Mouse (Mus musculus) left cerebral cortex, adult 8-10 months (tissue): Measurements from ENCODE around the gene Endov. TPM values are rescaled to one million over a fixed set of nuclear protein-coding genes. Genes with fewer than 3 reads are reported as not detected.
A peak's percentile ranks its signal among the peaks of the same experiment; 100 is the strongest.

Experiments
- DNase-seq, 2 experiments: peaks; one replicate each; pipeline ENCODE4 v3.0.0; 2022; ENCODE audit warnings: low spot score in 2 of 2
- total RNA-seq, 4 experiments: library from RNA; stranded (reverse); gene quantifications; 2 replicates each; pipeline ENCODE4 v1.2.4; 2022

The Endov gene
- total RNA-seq, 4 experiments from 2014 or later = 27.8 to 35.2 (median 32.8) TPM

- DNase-seq = peak in 1 of 2 experiments; percentile 57
These were observed 25.7 kb downstream of the Endov start for GRCm38 (mm10) chr11:119516677-119517361.

DNA sequence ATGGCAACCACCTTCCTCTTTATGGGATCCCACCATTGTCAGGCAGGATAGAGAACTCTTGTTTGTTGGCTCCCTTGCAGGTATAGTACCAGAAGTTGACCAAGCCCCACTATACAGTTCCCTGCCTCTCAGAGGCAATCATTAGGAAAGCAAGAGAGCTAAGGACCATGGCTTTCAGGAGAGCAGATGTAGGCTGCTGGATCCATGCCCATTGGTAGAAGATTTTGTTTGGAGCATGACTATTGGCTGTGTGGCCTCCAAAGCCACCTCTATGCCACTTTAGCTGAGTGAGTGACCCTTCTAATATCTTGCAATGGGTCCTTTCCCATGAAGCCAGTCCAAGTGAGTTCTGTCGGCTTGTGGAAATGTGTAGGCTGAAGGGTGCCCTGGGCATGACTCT, 28.2 kb downstream of the Endov start:
- DNase-seq = no peak

DNA sequence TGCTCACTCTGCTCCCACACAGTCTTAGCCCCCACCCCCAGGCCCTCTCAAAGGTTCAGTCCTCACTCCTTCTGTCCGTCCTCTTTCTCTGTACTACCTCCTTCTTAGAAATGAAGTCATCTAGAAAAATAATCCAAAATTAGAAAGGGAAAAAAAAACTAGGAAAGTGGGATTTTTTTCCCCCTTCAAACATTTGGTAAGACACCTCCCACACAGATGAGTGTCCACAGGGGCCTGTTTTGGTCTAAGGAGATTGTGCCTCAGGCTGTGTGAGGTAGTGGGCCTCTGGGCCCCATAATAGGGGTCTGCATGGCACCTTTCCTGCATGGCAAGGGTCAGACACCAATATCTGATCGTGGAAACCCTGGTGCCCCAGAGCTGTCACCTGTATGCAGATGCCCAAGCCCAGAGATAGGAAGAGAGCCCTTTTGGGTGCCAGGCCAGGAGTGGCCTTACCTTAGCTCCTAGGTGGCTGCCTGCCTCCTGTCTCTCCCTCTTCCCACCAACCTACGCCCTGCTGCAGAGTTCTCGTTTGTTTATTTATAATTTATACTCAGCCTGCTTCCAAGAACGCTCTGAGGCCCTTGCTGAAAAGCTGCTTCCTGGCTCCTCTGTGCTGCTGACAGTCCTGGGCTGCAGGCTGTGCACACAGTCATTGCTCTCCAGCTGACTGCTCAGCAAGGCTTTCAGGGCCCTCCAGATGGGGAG, 29.0 kb downstream of the Endov start:
- DNase-seq = peak in 1 of 2 experiments; percentile 70

DNA sequence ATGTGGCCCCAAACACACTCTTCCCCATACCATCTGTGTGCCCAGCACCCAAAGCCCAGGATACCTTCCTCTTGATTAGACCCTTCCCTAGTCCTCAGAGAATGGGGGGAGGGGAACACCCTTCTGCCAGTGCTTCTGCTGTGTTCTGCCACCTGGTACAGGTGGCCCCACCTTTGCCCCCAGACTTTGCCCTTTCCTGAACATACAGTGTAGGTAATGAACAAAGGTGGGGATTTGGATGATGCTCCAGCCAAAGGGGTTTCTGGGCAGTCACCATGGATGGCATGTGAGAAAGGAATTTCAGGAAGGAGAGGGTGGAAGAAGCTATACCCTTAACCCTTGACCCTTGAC, 29.5 kb downstream of the Endov start:
- no peak for DNase-seq

GRCm38 (mm10) chr11:119521920-119522710, 31.0 kb downstream of the Endov start:
- no peak for DNase-seq

DNA sequence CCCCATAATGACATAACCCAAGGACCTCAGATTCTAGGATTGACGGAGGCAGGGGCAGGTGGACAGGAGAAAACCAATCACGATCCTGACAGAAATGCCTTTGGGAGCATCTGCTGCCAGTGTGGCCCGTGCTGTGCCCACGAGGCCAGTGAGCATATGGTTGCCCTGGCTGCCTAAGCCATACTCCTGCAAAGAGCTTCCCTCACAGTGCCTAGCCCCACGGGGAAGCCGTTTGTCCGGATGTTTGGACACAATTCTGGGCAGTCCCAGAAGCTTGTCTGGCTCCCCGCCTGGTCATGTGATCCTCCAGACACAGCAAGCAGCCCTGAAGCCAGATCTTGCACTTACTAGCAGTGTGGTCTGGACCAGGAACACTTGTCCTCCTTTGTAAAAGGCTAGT, 31.6 kb downstream of the Endov start:
- DNase-seq = no peak

GRCm38 (mm10) chr11:119523392-119523791, 32.2 kb downstream of the Endov start:
- no peak for DNase-seq

DNA sequence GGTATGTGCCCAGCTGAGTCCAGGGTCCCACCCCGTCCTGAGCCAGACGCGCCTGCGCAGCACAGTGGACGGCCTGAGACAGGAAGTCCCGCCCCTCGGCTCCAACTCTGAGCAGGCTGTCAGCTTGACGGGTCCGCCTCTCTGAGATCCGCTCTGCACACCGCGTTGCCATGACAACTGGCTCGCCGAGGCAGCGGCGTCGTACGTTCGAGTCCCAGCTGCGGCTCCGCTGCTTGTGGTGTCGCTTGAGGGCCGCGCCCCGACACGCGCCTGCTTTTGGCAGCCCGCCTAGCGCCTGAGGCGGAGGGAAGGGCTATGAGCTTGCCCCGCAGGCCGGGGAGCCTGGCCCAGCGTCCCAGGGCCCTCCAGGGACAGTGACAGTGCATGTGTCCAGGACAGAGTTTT, 33.4 kb downstream of the Endov start:
- DNase-seq = peak in 1 of 2 experiments; percentile 85

GRCm38 (mm10) chr11:119526068-119526966, 35.2 kb downstream of the Endov start:
- DNase-seq = no peak

- DNase-seq = no peak
These were observed 37.8 kb downstream of the Endov start for GRCm38 (mm10) chr11:119528930-119529329.

GRCm38 (mm10) chr11:119532460-119532859, 41.3 kb downstream of the Endov start:
- no peak for DNase-seq

- DNase-seq = no peak
These were observed 42.6 kb downstream of the Endov start for GRCm38 (mm10) chr11:119533745-119534144.

- DNase-seq = no peak
These were observed 48.8 kb downstream of the Endov start for GRCm38 (mm10) chr11:119539944-119540343.

DNA sequence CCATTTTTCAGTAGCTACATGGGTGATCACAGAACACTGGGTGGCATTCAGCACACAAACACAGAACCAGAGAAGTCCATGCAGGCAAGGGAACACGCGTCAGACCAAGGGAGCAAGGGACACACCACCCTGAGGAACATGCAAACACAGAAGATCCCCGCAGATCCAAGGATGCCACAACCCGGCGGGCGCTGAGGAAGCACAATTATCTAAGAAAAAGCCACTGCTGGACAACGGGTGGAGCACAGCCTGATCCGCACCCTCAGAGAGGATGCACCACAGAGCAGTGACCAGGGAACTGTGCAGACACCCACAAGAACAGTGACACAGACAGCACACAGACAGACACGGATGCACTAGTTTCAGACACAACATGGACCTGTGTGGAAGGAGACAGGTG, 49.4 kb downstream of the Endov start:
- DNase-seq = no peak

DNA sequence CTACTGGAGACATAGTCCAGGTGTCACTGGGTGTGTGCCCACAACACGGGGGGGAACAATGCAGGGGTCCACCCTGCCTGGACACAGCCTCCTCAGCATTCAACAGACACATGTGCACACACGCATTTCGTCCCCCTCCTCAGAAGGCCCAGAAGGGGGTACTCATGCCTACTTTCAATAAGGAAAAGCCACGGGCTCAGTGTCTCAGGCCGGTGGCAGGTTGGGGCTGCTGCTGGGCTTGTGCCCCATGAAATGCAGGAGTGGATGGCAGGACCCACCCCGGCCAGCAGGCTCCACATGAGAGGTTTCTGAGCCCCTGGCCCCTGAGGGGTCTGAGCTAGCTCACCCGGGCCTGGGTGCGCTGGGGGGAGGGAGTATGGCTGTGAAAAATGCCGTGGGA, 49.9 kb downstream of the Endov start:
- DNase-seq = no peak

DNA sequence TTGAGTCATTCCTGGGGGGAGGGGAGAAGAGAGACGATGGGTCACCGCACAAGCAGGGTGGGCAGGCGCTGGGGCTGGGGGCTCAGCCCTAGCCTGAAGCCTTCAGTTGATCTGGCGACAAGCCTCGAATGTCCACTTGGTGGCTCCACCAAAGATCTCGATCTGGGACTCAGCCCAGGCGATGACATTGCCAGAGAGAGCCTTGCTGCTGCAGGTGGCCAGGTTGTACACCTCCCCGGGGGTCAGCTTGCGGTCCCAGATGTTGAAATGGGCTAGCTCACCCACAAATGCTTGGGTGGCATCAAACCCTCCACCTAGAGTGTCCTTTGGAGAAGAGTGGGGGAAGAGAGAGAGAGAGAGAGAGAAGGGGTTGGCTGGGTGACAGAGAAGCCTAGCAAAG, 51.2 kb downstream of the Endov start:
- no peak for DNase-seq

GRCm38 (mm10) chr11:119542886-119543285, 51.7 kb downstream of the Endov start:
- DNase-seq = no peak

DNA sequence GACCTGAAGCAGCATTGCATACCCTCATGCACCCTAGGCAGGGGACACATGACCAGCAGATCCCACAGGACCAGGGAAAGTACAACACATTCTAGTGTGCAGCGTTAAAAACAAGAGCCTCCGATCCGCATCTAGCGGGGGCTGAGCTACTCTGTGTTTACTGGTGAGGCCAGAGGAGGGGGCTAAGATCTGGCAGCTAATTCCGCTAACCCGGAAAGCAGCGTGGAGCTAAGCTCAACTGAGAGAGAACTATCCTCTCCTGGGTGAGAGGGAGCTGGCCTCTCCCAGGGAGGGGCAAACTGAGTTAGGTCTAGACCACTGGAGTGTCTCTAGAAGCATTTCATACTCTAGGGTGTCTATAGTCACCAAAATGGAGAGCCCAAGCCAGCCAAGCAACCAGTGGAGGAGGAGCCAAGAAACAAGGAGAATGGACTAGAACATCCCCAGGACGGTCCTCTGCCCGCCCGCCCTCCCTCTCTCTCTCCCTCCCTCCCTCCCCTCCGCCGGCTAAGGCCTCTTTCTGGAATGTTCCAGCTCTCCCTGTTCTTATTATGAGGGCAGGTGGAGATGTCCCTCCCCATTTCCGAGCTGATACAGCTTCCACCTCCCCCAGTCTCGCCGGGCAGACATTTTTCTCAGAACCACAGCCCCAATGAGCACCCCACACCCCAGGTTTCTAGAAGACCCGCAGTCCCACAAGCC, 52.8 kb downstream of the Endov start:
- no peak for DNase-seq

GRCm38 (mm10) chr11:119544518-119545105, 53.5 kb downstream of the Endov start:
- no peak for DNase-seq

GRCm38 (mm10) chr11:119545281-119545680, 54.1 kb downstream of the Endov start:
- no peak for DNase-seq
